Mouse (Mus musculus) liver, embryonic 14 days (tissue): ENCODE measurements around the gene Nod1. TPM values are rescaled to one million over a fixed set of nuclear protein-coding genes. Genes with fewer than 3 reads are reported as not detected.

Source experiments
- polyA plus RNA-seq: library from polyadenylated mRNA; depleted of rRNA; stranded (reverse); fragments of >200 nt; gene quantifications from 2 replicates; pipeline ENCODE4 v1.2.3, GENCODE M21; 2012; rRNA removed

Nod1 gene
- 1.4 and 2.0 TPM in 2 replicates for polyA plus RNA-seq

DNA sequence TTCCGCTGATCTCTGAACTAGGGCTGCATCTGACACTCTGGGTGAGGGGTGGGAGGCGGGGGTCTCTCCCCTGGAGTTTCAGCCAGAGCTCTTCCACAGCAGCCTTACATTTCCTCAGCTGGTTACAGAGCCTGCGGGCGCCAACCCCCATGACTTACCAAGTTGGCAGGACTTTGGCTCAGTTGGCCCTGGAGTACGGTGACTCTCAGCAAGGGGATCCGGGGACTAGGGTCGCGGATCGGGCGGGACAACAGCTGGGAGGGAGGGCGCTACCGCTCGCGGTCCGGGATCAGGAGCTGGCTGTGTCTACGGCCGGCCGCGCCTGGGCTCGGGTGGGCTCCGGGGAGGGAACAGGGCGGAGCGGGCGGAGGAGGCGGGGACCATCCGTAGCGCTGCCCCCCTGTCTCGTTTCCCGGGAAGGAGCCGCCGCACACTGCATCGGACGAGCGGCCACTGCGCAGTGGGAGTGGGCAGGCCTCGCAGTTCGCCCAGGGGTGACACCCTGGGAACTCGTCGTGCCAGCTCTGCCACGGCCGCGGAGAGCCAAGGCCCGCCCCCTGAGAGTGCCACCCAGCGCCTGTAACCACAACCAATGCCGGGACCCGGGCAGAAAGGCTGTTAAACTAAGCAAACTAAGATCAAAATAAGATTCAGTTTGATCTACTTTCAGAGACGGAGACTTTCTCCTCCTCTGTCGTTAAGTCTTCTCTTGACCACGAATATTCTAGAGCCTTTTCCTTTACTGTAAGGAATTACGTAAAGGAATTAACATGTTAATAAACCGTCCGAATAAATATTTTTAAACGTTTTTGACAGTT, at the start of gene Nod1:
Gene Nod1 (minus strand): TSS at position 502 of the 818 bp plus-strand sequence.

GRCm38 (mm10) chr6:54992734-54993260, 20.4 kb upstream of the Nod1 start, which contains the start of gene Ggct:
Ggct (minus strand) TSS chr6:54992950.

Other genes with a start within 250 kb of the Nod1 start
- gene Znrf2, start 155.7 kb downstream of the Nod1 start, polyA plus RNA-seq = 3.3 and 4.1 TPM in 2 replicates
- gene Ggct, start 20.3 kb upstream of the Nod1 start, polyA plus RNA-seq = 1.6 and 1.7 TPM in 2 replicates
- 56.8 and 58.8 TPM in 2 replicates for gene Gars, start 65.4 kb upstream of the Nod1 start, polyA plus RNA-seq
- 0.71 and 0.80 TPM in 2 replicates for gene Crhr2, start 160.4 kb upstream of the Nod1 start, polyA plus RNA-seq
- 0.14 and 0.15 TPM in 2 replicates for gene Inmt, start 202.4 kb upstream of the Nod1 start, polyA plus RNA-seq
- 0.38 and 0.64 TPM in 2 replicates for gene Mindy4, start 230.8 kb upstream of the Nod1 start, polyA plus RNA-seq